Mouse (Mus musculus) cerebellum, adult 9-10 months (tissue): ENCODE results near the gene Gm10718.
"Not testable (repeated sequence)": the region's sequence is repeated elsewhere in the genome, so short reads cannot be mapped to it uniquely, and the experiment has no call there.

Source experiments
- DNase-seq: peaks from one replicate; pipeline ENCODE4 v3.0.0; 2022

Gm10718 gene

DNA sequence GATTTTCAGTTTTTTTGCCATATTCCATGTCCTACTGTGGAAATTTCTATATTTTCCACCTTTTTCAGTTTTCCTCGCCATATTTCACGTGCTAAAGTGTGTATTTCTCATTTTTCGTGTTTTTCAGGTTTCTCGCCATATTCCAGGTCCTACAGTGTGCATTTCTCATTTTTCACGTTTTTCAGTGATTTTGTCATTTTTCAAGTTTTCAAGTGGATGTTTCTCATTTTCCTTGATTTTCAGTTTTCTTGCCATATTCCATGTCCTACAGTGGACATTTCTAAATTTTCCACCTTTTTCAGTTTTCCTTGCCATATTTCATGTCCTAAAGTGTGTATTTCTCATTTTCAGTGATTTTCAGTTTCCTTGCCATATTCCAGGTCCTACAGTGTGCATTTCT, 2.8 kb downstream of the Gm10718 start:
- DNase-seq = not testable (repeated sequence)

DNA sequence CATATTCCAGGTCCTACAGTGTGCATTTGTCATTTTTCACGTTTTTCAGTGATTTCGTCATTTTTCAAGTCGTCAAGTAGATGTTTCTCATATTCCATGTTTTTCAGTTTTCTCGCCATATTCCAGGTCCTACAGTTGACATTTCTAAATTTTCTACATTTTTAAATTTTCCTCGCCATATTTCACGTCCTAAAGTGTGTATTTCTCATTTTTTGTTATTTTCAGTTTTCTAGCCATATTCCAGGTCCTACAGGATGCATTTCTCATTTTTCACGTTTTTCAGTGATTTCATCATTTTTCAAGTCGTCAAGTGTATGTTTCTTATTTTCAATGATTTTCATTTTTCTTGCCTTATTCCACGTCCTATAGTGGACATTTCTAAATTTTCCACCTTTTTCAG, 3.4 kb downstream of the Gm10718 start:
- DNase-seq = not testable (repeated sequence)

GRCm38 (mm10) chr9:3027200-3027599, 3.9 kb downstream of the Gm10718 start:
- not testable (repeated sequence) for DNase-seq

GRCm38 (mm10) chr9:3029276-3030000, 6.1 kb downstream of the Gm10718 start:
- DNase-seq = peak; percentile 36

DNA sequence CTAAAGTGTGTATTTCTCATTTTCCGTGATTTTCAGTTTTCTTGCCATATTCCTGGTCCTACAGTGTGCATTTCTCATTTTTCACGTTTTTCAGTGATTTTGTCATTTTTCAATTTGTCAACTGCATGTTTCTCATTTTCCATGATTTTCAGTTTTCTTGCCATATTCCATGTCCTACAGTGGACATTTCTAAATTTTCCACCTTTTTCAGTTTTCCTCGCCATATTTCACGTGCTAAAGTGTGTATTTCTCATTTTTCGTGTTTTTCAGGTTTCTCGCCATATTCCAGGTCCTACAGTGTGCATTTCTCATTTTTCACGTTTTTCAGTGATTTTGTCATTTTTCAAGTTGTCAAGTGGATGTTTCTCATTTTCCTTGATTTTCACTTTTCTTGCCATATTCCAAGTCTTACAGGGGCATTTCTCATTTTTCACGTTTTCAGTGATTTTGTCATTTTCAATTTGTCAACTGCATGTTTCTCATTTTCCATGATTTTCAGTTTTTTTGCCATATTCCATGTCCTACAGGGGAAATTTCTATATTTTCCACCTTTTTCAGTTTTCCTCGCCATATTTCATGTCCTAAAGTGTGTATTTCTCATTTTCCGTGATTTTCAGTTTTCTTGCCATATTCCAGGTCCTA, 7.5 kb downstream of the Gm10718 start:
- not testable (repeated sequence) for DNase-seq

DNA sequence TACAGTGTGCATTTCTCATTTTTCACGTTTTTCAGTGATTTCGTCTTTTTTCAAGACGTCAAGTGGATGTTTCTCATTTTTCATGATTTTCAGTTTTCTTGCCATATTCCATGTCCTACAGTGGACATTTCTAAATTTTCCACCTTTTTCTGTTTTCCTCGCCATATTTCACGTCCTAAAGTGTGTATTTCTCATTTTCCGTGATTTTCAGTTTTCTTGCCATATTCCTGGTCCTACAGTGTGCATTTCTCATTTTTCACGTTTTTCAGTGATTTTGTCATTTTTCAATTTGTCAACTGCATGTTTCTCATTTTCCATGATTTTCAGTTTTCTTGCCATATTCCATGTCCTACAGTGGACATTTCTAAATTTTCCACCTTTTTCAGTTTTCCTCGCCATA, 11.0 kb downstream of the Gm10718 start, which contains the start of gene Gm17535:
Gene Gm17535, plus strand, starts transcription at position 301 of the 400 bp plus-strand sequence.
- not testable (repeated sequence) for DNase-seq

DNA sequence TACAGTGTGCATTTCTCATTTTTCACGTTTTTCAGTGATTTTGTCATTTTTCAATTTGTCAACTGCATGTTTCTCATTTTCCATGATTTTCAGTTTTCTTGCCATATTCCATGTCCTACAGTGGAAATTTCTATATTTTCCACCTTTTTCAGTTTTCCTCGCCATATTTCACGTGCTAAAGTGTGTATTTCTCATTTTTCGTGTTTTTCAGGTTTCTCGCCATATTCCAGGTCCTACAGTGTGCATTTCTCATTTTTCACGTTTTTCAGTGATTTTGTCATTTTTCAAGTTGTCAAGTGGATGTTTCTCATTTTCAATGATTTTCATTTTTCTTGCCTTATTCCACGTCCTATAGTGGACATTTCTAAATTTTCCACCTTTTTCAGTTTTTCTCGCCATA, 13.2 kb downstream of the Gm10718 start, which contains the start of gene Gm10715:
Gene Gm10715, plus strand, starts transcription at position 301 of the 400 bp plus-strand sequence.
- DNase-seq = not testable (repeated sequence)

DNA sequence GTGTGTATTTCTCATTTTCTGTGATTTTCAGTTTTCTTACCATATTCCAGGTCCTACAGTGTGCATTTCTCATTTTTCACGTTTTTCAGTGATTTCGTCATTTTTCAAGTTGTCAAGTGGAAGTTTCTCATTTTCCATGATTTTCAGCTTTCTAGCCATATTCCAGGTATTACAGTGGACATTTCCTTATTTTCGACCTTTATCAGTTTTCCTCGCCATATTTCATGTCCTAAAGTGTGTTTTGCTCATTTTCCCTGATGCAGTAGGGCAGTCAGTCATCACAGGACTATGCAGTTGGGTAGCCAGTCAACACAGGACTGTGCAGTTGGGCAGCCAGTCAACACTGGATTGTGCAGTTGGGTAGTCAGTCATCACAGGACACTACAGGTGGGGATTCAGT, 14.8 kb downstream of the Gm10718 start:
- not testable (repeated sequence) for DNase-seq
